Mouse (Mus musculus): Measurements from ENCODE around the gene Wfdc5.

Gene Wfdc5

DNA sequence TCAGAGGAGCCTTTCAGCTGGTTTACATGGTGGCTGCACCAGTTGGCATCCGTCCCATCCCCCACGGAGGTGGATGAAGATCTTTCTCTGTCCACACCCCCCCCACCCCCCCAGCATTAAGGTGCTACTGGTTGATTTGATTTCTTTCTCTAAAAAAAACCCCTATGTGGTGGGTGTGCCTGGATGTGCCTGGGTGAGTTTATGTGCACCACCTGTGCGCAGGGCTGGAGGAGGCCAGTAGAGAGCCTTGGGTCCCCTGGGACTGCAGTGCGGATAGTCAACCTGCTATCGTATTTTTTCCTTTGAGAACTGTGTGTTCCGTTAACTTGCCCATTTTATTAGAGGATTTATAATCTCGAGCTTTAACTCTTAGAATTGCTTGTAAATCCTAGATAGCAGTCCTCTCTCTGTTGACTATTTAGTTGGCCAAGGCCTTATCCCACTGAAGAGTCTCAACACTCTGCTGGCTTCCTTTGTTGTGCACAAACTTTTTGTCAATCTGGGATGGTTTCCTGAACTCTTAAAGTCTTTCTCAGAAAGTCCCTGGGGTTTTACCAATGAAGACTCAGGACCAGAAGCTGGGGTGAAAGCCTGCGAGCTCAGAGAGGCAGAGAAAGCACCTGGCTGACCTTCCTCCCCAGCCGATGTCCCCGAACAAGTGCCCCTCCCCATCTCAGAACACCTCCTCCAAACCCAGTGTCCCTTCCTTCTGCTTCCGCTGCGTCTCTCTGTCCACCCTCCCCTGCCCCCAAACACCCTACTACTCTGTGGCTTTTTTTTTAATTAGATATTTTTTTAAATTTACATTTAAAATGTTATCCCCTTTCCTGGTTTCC, 53.7 kb downstream of the Wfdc5 start:
- DNase-seq (ENCODE audit: low spot score) = no peak

DNA sequence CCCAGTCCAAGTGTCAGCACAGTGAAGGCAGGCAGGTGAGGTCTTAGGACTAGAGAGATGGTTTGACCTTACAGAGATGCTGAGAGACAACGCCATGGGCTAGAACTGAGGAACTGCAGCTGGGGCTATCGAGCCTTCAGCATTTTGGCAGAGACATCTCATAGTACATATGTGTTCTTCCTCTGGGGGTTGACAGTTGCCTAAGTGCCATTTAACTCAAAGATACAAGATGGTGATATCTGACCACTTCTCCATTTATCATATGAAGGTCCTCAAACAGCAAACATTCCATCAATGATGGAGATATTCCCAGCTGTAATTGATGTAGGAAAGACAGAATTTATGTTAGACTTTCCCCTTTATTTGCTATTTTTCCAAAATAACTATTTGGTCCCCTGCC, 55.2 kb downstream of the Wfdc5 start:
- DNase-seq (ENCODE audit: low spot score) = no peak

DNA sequence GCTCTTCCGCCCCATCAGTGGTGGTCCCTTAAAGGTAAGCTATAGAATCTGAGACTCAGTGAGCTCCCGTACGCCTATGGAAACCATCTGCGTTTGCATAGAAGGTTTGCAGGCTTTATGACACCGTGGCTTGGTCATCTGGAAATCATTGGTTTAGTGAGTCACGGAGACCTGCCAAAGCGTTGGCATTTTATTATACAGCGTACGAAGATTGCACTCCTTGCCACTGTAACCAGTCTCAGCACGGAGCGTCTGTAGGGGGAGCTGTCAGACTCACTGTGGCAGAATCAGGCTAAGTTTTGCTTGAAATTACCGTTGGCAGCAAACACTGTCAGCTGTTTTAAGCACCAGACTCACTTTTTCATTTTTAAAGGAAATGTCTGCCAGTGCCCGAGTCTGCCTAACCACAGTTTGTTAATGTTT, 56.0 kb downstream of the Wfdc5 start:
- DNase-seq (ENCODE audit: low spot score) = no peak
